Mouse (Mus musculus): ENCODE measurements around the gene Ap4b1. TPM values are rescaled to one million over a fixed set of nuclear protein-coding genes. Genes with fewer than 3 reads are reported as not detected.

Gene Ap4b1
- polyA plus RNA-seq (2015; fragmentation: Nextera tagmentation; extraction: Ambion mirVana) = 21.9 and 24.6 TPM in 2 replicates

GRCm38 (mm10) chr3:103808891-103809798 lies at the start of gene Ap4b1, which contains the start of the genes Dclre1b and Gm43064:
Gene Ap4b1, plus strand, starts transcription at chr3:103809520.
Gene Dclre1b, minus strand, starts transcription at chr3:103809444.
Gene Gm43064, plus strand, starts transcription at chr3:103809573.
- peak within 1 kb of the TSS; percentile 58 for H3K4me3 ChIP-seq (replicated peaks)
- peaks cover 20% of the 10 kb centered on the region for H3K4me1 ChIP-seq
- peaks cover 18% of the 10 kb centered on the region for H3K36me3 ChIP-seq
- H3K27me3 ChIP-seq (replicated peaks) = no peaks in the 10 kb centered on the region
- peak within 1 kb of the TSS; percentile 75 for H3K4me2 ChIP-seq
- H3K9me3 ChIP-seq (replicated peaks) = no peaks in the 10 kb centered on the region
- H3K9ac ChIP-seq (replicated peaks) = peak within 1 kb of the TSS; percentile 80
- ATAC-seq (ENCODE audit: low FRiP score) = peak; percentile 96
- under 1% methylated on average over 61 of the region's 70 CpGs for WGBS
- peak within 1 kb of the TSS; percentile 92 for H3K27ac ChIP-seq (replicated peaks)

DNA sequence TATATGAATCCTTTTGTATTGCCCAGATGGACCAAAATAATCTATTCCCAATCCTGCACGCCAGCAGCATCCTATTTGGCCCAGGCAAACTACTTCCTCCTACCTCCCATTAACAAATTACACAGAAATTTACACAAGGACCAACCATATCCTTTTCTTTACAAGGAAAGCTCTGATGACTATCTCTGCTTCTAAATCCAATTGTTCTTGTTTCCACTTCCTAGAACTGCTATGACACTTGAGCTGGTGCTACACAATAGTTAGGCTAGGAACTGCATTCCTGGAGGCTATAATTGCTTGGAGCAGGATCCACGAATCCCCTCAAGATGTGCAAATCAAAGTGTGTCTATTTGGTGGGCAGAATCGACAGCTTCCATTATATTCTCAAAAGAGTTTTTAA lies 42.5 kb upstream of the Ap4b1 start:
- H3K9me3 ChIP-seq (replicated peaks) = no peaks in the 10 kb centered on the region
- peaks cover 23% of the 10 kb centered on the region for H3K36me3 ChIP-seq
- H3K9ac ChIP-seq (replicated peaks) = no peak overlapping the region
- no peak overlapping the region for H3K4me2 ChIP-seq
- H3K4me3 ChIP-seq (replicated peaks) = no peak overlapping the region
- no peaks in the 10 kb centered on the region for H3K4me1 ChIP-seq
- H3K27me3 ChIP-seq (replicated peaks) = no peaks in the 10 kb centered on the region
- WGBS = 57% methylated on average over 3 of the region's 3 CpGs
- ATAC-seq (ENCODE audit: low FRiP score) = no peak
- H3K27ac ChIP-seq (replicated peaks) = no peak overlapping the region

- Histone ChIP-seq H3K4me3 (replicated peaks) (no peak overlapping the region), H3K27ac (replicated peaks) (0 out of 2 replicates have a peak overlapping the region, but pooled peaks have one; percentile 30), H3K36me3 (peaks cover 13% of the 10 kb centered on the region), H3K9ac (replicated peaks) (no peak overlapping the region), H3K4me2 (no peak overlapping the region), H3K27me3 (replicated peaks) (no peaks in the 10 kb centered on the region), H3K4me1 (peaks cover 6% of the 10 kb centered on the region; the same call in 1 of the 2 replicates), H3K9me3 (replicated peaks) (no peaks in the 10 kb centered on the region)
- WGBS = 69% methylated on average over 9 of the region's 9 CpGs
- no peak for ATAC-seq (ENCODE audit: low FRiP score)
Observed at GRCm38 (mm10) chr3:103771531-103772130, 37.7 kb upstream of the Ap4b1 start.

DNA sequence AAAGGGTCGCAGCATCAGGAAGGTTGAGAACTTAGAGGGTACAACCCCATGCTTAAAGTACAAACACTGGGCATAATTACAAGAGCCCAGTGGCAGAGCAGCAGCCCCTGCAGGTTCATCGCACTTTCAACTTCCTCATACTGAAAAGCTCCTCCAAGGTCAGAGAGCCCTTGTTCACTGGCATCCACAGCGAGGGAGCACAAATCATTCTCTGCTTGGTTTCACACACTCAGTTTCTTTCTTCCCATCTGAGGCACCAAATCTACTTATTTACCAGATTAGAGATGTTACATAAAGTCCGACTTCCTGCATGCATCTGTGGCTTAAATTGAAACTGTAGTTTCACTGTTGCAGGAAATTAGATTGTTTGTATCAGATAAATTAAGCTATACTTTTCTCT lies 36.5 kb upstream of the Ap4b1 start:
- Histone ChIP-seq H3K4me3 (replicated peaks) (no peak overlapping the region), H3K4me1 (peaks cover 6% of the 10 kb centered on the region; the same call in 1 of the 2 replicates), H3K9ac (replicated peaks) (no peak overlapping the region), H3K27me3 (replicated peaks) (no peaks in the 10 kb centered on the region), H3K27ac (replicated peaks) (no peak overlapping the region), H3K4me2 (no peak overlapping the region), H3K9me3 (replicated peaks) (no peaks in the 10 kb centered on the region), H3K36me3 (peaks cover 23% of the 10 kb centered on the region)
- WGBS = 68% methylated on average over 4 of the region's 4 CpGs
- no peak for ATAC-seq (ENCODE audit: low FRiP score)

DNA sequence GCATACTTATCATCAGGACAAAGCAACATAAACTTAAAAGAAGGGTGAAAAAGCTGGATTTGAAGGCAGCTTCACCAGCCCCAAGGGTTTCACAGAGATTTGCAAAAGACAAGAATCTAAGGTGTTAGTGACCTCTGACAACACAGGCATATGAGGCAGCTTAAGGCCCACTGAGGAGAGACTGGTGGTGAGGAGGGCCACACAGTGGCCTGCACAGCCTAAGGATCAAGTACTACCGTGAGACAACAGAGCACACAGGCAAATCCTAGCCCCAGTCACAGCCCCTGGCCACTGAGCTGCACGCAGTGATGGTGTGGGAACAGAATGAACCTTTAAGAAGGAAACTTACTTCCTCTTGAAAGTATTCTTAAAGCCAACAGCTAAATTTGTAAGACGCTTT lies 35.8 kb upstream of the Ap4b1 start:
- H3K36me3 ChIP-seq = peaks cover 19% of the 10 kb centered on the region
- H3K4me2 ChIP-seq = no peak overlapping the region
- no peaks in the 10 kb centered on the region for H3K9me3 ChIP-seq (replicated peaks)
- no peak for ATAC-seq (ENCODE audit: low FRiP score)
- no peak overlapping the region for H3K4me3 ChIP-seq (replicated peaks)
- peaks cover 6% of the 10 kb centered on the region; the same call in 1 of the 2 replicates for H3K4me1 ChIP-seq
- WGBS = 92% methylated on average over 3 of the region's 3 CpGs
- no peak overlapping the region for H3K27ac ChIP-seq (replicated peaks)
- no peaks in the 10 kb centered on the region for H3K27me3 ChIP-seq (replicated peaks)
- H3K9ac ChIP-seq (replicated peaks) = no peak overlapping the region

DNA sequence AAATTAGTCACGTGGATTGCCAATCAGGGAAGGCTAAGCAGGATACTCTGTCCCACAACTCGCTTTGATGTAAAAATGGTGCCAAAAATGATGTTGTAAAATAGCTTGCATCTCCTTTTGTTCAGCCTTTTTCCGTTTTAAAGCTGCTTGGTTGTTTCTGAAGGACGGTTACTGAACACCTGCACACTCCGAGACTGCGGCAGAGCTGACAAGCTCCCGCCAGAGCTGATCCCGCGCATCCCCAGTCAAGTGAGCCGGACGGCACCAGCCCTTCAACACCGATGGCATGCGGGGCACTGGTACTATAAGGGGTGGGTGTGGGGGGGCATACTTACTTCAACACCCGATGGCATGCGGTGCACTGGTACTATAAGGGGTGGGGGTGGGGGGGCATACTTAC lies 35.3 kb upstream of the Ap4b1 start:
- peaks cover 6% of the 10 kb centered on the region; the same call in 1 of the 2 replicates for H3K4me1 ChIP-seq
- no peak overlapping the region for H3K27ac ChIP-seq (replicated peaks)
- no peaks in the 10 kb centered on the region for H3K27me3 ChIP-seq (replicated peaks)
- 85% methylated on average over 15 of the region's 15 CpGs for WGBS
- no peak overlapping the region for H3K4me3 ChIP-seq (replicated peaks)
- no peaks in the 10 kb centered on the region for H3K9me3 ChIP-seq (replicated peaks)
- no peak for ATAC-seq (ENCODE audit: low FRiP score)
- H3K36me3 ChIP-seq = peaks cover 16% of the 10 kb centered on the region
- H3K4me2 ChIP-seq = no peak overlapping the region
- no peak overlapping the region for H3K9ac ChIP-seq (replicated peaks)

DNA sequence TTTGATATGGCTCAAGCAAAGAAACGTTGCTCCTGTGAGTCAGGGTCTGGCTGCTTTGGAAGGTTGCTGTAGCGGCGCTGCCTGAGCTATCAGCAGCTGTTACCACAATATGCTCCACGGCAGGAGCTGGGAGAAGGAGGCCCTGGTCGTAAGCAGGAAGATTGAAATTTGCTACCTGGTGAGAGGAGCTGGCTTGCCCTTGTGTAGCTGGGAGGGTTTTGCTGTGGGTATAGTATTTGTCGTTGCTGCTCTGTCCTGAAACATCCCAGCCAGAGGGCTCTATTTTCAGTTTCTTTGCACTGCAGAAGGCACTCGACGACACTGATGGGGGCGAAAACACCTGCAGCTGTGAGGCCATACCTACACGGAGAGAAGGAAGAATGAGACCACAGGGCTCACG lies 31.4 kb upstream of the Ap4b1 start:
- peaks cover 16% of the 10 kb centered on the region for H3K36me3 ChIP-seq
- H3K27me3 ChIP-seq (replicated peaks) = no peaks in the 10 kb centered on the region
- H3K4me3 ChIP-seq (replicated peaks) = no peak overlapping the region
- H3K27ac ChIP-seq (replicated peaks) = no peak overlapping the region
- no peaks in the 10 kb centered on the region for H3K9me3 ChIP-seq (replicated peaks)
- H3K4me2 ChIP-seq = no peak overlapping the region
- H3K9ac ChIP-seq (replicated peaks) = no peak overlapping the region
- H3K4me1 ChIP-seq = peaks cover 4% of the 10 kb centered on the region; the same call in 1 of the 2 replicates
- WGBS = 86% methylated on average over 11 of the region's 11 CpGs
- no peak for ATAC-seq (ENCODE audit: low FRiP score)

- Histone ChIP-seq H3K4me3 (replicated peaks) (no peak overlapping the region), H3K9me3 (replicated peaks) (no peaks in the 10 kb centered on the region), H3K4me2 (no peak overlapping the region), H3K27me3 (replicated peaks) (no peaks in the 10 kb centered on the region), H3K4me1 (no peaks in the 10 kb centered on the region), H3K27ac (replicated peaks) (no peak overlapping the region), H3K9ac (replicated peaks) (no peak overlapping the region), H3K36me3 (peaks cover 16% of the 10 kb centered on the region)
- WGBS = 92% methylated on average over 6 of the region's 6 CpGs
- ATAC-seq (ENCODE audit: low FRiP score) = no peak
Observed at GRCm38 (mm10) chr3:103778660-103779059, 30.7 kb upstream of the Ap4b1 start.

GRCm38 (mm10) chr3:103779183-103779582 lies 30.1 kb upstream of the Ap4b1 start:
- Histone ChIP-seq H3K4me2 (no peak overlapping the region), H3K9ac (replicated peaks) (no peak overlapping the region), H3K27me3 (replicated peaks) (no peaks in the 10 kb centered on the region), H3K36me3 (peaks cover 16% of the 10 kb centered on the region), H3K4me1 (no peaks in the 10 kb centered on the region), H3K27ac (replicated peaks) (no peak overlapping the region), H3K9me3 (replicated peaks) (no peaks in the 10 kb centered on the region), H3K4me3 (replicated peaks) (no peak overlapping the region)
- no peak for ATAC-seq (ENCODE audit: low FRiP score)
- 73% methylated on average over 7 of the region's 7 CpGs for WGBS

DNA sequence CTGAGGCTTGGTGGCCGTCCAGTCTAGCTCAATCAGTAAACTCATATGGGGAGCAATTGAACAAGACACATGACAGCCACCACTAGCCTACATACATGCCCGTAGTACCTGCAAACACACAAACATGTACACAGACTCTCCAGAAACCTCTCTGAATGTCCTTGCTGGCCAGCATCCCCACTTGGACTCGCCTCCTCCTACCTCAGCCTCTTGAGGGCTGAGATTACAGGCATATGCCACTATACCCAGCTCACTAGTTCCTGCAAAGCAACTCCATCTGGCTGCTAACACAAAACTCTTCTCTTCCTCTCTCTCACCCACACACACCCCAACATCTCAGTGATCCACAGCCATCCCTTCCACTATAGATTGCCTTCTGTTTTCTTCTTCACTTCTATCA lies 29.0 kb upstream of the Ap4b1 start:
- no peak overlapping the region for H3K9ac ChIP-seq (replicated peaks)
- peaks cover 3% of the 10 kb centered on the region; the same call in 1 of the 2 replicates for H3K4me1 ChIP-seq
- no peak overlapping the region for H3K4me3 ChIP-seq (replicated peaks)
- no peak overlapping the region for H3K27ac ChIP-seq (replicated peaks)
- 97% methylated on average over 3 of the region's 3 CpGs for WGBS
- no peak overlapping the region for H3K4me2 ChIP-seq
- H3K9me3 ChIP-seq (replicated peaks) = no peaks in the 10 kb centered on the region
- no peak for ATAC-seq (ENCODE audit: low FRiP score)
- no peaks in the 10 kb centered on the region for H3K27me3 ChIP-seq (replicated peaks)
- peaks cover 16% of the 10 kb centered on the region for H3K36me3 ChIP-seq

- Histone ChIP-seq H3K4me1 (peaks cover 3% of the 10 kb centered on the region; the same call in 1 of the 2 replicates), H3K4me2 (no peak overlapping the region), H3K9me3 (replicated peaks) (no peaks in the 10 kb centered on the region), H3K9ac (replicated peaks) (no peak overlapping the region), H3K27ac (replicated peaks) (no peak overlapping the region), H3K27me3 (replicated peaks) (no peaks in the 10 kb centered on the region), H3K4me3 (replicated peaks) (no peak overlapping the region), H3K36me3 (peaks cover 16% of the 10 kb centered on the region)
- WGBS = 83% methylated on average over 5 of the region's 5 CpGs
- no peak for ATAC-seq (ENCODE audit: low FRiP score)
Observed at GRCm38 (mm10) chr3:103780777-103781176, 28.5 kb upstream of the Ap4b1 start.
